Mouse (Mus musculus): ENCODE data around the gene Olfr844.

Gene Olfr844

GRCm38 (mm10) chr9:19316047-19316446 is at the start of gene Olfr844:
Olfr844 (plus strand) TSS chr9:19316347.
- no peak for DNase-seq

GRCm38 (mm10) chr9:19336157-19336556 is 20.0 kb downstream of the Olfr844 start, which contains the start of gene Olfr845:
Olfr845 (plus strand) TSS chr9:19336457.
- DNase-seq = no peak

GRCm38 (mm10) chr9:19363905-19364304 is 47.8 kb downstream of the Olfr844 start, which contains the start of gene Olfr846:
Olfr846 (minus strand) TSS chr9:19364005.
- DNase-seq = no peak
